Mouse (Mus musculus): ENCODE data around the gene Adamts16. TPM values are rescaled to one million over a fixed set of nuclear protein-coding genes. Genes with fewer than 3 reads are reported as not detected.

Gene Adamts16
- polyA plus RNA-seq, 1 experiment from 2014 or later = 0.94 TPM

GRCm38 (mm10) chr13:70685825-70686224 is 155.8 kb downstream of the Adamts16 start:
- Histone ChIP-seq H3K4me2 (replicated peaks) (no peak overlapping the region), H3K9me3 (no peaks in the 10 kb centered on the region), H3K4me3 (no peak overlapping the region), H3K27ac (replicated peaks) (no peak overlapping the region), H3K4me1 (0 out of 2 replicates have a peak, but pooled peaks cover 3% of the 10 kb centered on the region), H3K27me3 (no peaks in the 10 kb centered on the region), H3K9ac (replicated peaks) (no peak overlapping the region), H3K36me3 (no peaks in the 10 kb centered on the region)
- 63% methylated on average over 5 of the region's 5 CpGs for WGBS
- ATAC-seq (ENCODE audit: low FRiP score, low read depth) = no peak

GRCm38 (mm10) chr13:70684976-70685609 is 156.5 kb downstream of the Adamts16 start:
- H3K27ac ChIP-seq (replicated peaks) = no peak overlapping the region
- ATAC-seq (ENCODE audit: low FRiP score, low read depth) = peak; percentile 75; the same call in 1 of the 2 replicates
- no peak overlapping the region for H3K4me2 ChIP-seq (replicated peaks)
- H3K27me3 ChIP-seq = no peaks in the 10 kb centered on the region
- H3K9me3 ChIP-seq = no peaks in the 10 kb centered on the region
- no peaks in the 10 kb centered on the region for H3K36me3 ChIP-seq
- H3K4me3 ChIP-seq = no peak overlapping the region
- WGBS = 61% methylated on average over 5 of the region's 7 CpGs
- H3K4me1 ChIP-seq = 0 out of 2 replicates have a peak, but pooled peaks cover 3% of the 10 kb centered on the region
- H3K9ac ChIP-seq (replicated peaks) = no peak overlapping the region

GRCm38 (mm10) chr13:70681411-70682183 is 160.0 kb downstream of the Adamts16 start:
- WGBS = 88% methylated on average over 7 of the region's 7 CpGs

GRCm38 (mm10) chr13:70680316-70680715 is 161.3 kb downstream of the Adamts16 start:
- Histone ChIP-seq H3K4me2 (replicated peaks) (no peak overlapping the region), H3K4me1 (0 out of 2 replicates have a peak, but pooled peaks cover 3% of the 10 kb centered on the region), H3K4me3 (no peak overlapping the region), H3K9me3 (no peaks in the 10 kb centered on the region), H3K36me3 (no peaks in the 10 kb centered on the region), H3K27me3 (no peaks in the 10 kb centered on the region), H3K9ac (replicated peaks) (no peak overlapping the region), H3K27ac (replicated peaks) (no peak overlapping the region)
- 88% methylated on average over 3 of the region's 3 CpGs for WGBS
- no peak for ATAC-seq (ENCODE audit: low FRiP score, low read depth)

More at GRCm38 (mm10) chr13:70681411-70682183, 160.0 kb downstream of the Adamts16 start:
- no peak overlapping the region for H3K9ac ChIP-seq (replicated peaks)
- no peaks in the 10 kb centered on the region for H3K36me3 ChIP-seq
- no peaks in the 10 kb centered on the region for H3K27me3 ChIP-seq
- H3K9me3 ChIP-seq = no peaks in the 10 kb centered on the region
- no peak for ATAC-seq (ENCODE audit: low FRiP score, low read depth)
- no peak overlapping the region for H3K4me3 ChIP-seq
- no peak overlapping the region for H3K4me2 ChIP-seq (replicated peaks)
- H3K4me1 ChIP-seq = 0 out of 2 replicates have a peak, but pooled peaks cover 3% of the 10 kb centered on the region
- no peak overlapping the region for H3K27ac ChIP-seq (replicated peaks)

Other genes with a start within 250 kb of the Adamts16 start
- 32.0 and 34.2 TPM in 2 replicates for gene Ice1, start 204.2 kb downstream of the Adamts16 start, polyA plus RNA-seq (2016; fragmentation: Nextera tagmentation; extraction: Ambion mirVana)

Measured in midbrain, embryonic 12.5 days (tissue).